In the genomic region with DNA sequence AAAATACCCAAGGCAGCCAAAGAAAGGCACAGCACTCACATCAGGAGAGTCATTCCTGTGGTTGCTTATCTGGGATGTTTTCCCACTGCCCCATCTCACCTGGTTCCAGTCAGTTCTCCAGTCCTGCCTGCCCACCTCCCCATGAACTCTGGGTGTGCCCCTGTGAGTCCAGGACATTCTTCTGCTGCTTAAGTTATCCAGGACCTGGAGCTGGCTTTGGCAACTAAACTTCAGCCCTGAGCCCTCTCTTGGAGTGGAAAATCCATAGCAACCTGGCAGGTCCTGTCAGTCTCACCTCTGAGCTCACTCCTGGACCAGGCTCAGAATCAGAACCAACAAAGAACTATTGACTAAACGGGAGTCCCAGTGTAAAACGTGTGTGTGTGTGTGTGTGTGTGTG, we compare ENCODE assay signal across 23 mouse cellular contexts.
DNase-seq lines count a peak whose midpoint lies in the region; ATAC-seq lines count a peak whose summit lies in the region.
"Had no signal": no experiment of that assay in that cellular context is flagged by ENCODE, and none has a peak within 500 bp of the region (broad histone marks: within the 10 kb centered on the region; RNA-seq: fewer than 3 reads in every experiment).

No protein-coding gene starts in this region.

- ATAC-seq in embryonic facial prominence, embryonic 12.5 days (ENCODE audit: insufficient number of reproducible peaks, insufficient read depth, low FRiP score, low TSS enrichment), result no peak
- ATAC-seq in limb, embryonic 12.5 days (ENCODE audit: insufficient number of reproducible peaks, insufficient read depth, low FRiP score, low TSS enrichment, low read depth), result no peak
- no peak for ATAC-seq in embryonic facial prominence, embryonic 15.5 days (ENCODE audit: insufficient number of reproducible peaks, low FRiP score, low TSS enrichment, low read depth)
- ATAC-seq: forebrain, embryonic 14.5 days had no signal

- peak overlapping the region; percentile 65 for H3K27ac ChIP-seq in embryonic facial prominence, embryonic 12.5 days
- H3K27ac ChIP-seq in embryonic facial prominence, embryonic 10.5 days (replicated peaks), result no peak overlapping the region
- 0 out of 2 replicates have a peak overlapping the region, but pooled peaks have one; percentile 7 for H3K27ac ChIP-seq in limb, embryonic 12.5 days
- no peak overlapping the region for H3K27ac ChIP-seq in limb, embryonic 10.5 days
- H3K27ac ChIP-seq in embryonic facial prominence, embryonic 15.5 days (replicated peaks), result peak overlapping the region; percentile 48
- H3K27ac ChIP-seq: gastrocnemius, adult 2 months; heart, adult 2 months; kidney, postnatal 0 days; liver, embryonic 13.5 days; macrophage; midbrain, embryonic 13.5 days had no signal

- no peaks in the 10 kb centered on the region for H3K36me3 ChIP-seq in embryonic facial prominence, embryonic 12.5 days
- no peaks in the 10 kb centered on the region for H3K36me3 ChIP-seq in embryonic facial prominence, embryonic 10.5 days (replicated peaks)
- H3K36me3 ChIP-seq in limb, embryonic 12.5 days, result no peaks in the 10 kb centered on the region
- no peaks in the 10 kb centered on the region for H3K36me3 ChIP-seq in limb, embryonic 10.5 days
- H3K36me3 ChIP-seq in embryonic facial prominence, embryonic 15.5 days, result no peaks in the 10 kb centered on the region
- H3K36me3 ChIP-seq: heart, embryonic 12.5 days; hindbrain, embryonic 15.5 days; liver, embryonic 13.5 days; midbrain, embryonic 13.5 days; neural tube, embryonic 13.5 days had no signal

- H3K9ac ChIP-seq in embryonic facial prominence, embryonic 12.5 days, result peak overlapping the region; percentile 24; the same call in 1 of the 2 replicates
- H3K9ac ChIP-seq in limb, embryonic 12.5 days (replicated peaks), result no peak overlapping the region
- H3K9ac ChIP-seq in embryonic facial prominence, embryonic 15.5 days, result no peak overlapping the region
- H3K9ac ChIP-seq: heart, embryonic 12.5 days; hindbrain, embryonic 15.5 days; liver, embryonic 13.5 days; midbrain, embryonic 13.5 days; neural tube, embryonic 13.5 days had no signal

- H3K4me1 ChIP-seq in embryonic facial prominence, embryonic 12.5 days, result peaks cover 22% of the 10 kb centered on the region
- peaks cover 16% of the 10 kb centered on the region for H3K4me1 ChIP-seq in embryonic facial prominence, embryonic 10.5 days
- H3K4me1 ChIP-seq in limb, embryonic 12.5 days (replicated peaks), result peaks cover 12% of the 10 kb centered on the region
- H3K4me1 ChIP-seq in limb, embryonic 10.5 days, result peaks cover 13% of the 10 kb centered on the region
- H3K4me1 ChIP-seq in embryonic facial prominence, embryonic 15.5 days, result peaks cover 38% of the 10 kb centered on the region
- H3K4me1 ChIP-seq: heart, embryonic 12.5 days; liver, embryonic 13.5 days; midbrain, embryonic 13.5 days had no signal

- no peak overlapping the region for H3K4me3 ChIP-seq in embryonic facial prominence, embryonic 12.5 days
- no peak overlapping the region for H3K4me3 ChIP-seq in embryonic facial prominence, embryonic 10.5 days
- no peak overlapping the region for H3K4me3 ChIP-seq in limb, embryonic 12.5 days (replicated peaks)
- H3K4me3 ChIP-seq in limb, embryonic 10.5 days, result no peak overlapping the region
- H3K4me3 ChIP-seq in embryonic facial prominence, embryonic 15.5 days (replicated peaks), result no peak overlapping the region
- H3K4me3 ChIP-seq: gastrocnemius, adult 2 months; heart, adult 2 months; heart, embryonic 12.5 days; hindbrain, embryonic 15.5 days; liver, embryonic 13.5 days; midbrain, embryonic 13.5 days; neural tube, embryonic 13.5 days had no signal

- no peak for DNase-seq in embryonic facial prominence, embryonic 10.5 days (ENCODE audit: low spot score)
- no peak for DNase-seq in limb, embryonic 10.5 days (ENCODE audit: low spot score)
- no peak for DNase-seq in ovary, postnatal 10 days (ENCODE audit: low spot score)
- no peak for DNase-seq in adrenal gland, postnatal 25 days
- DNase-seq: adrenal gland, postnatal 36 days; kidney, adult 18-20 months; layer of hippocampus, adult 9-11 months; liver, embryonic 13.5 days; lung, adult 2 months; thymus, adult 2 months; thymus, postnatal 4 days had no signal

- WGBS in embryonic facial prominence, embryonic 12.5 days, result 61% methylated on average over 2 of the region's 2 CpGs
- WGBS in embryonic facial prominence, embryonic 10.5 days, result 82% methylated on average over 2 of the region's 2 CpGs
- 76% methylated on average over 2 of the region's 2 CpGs for WGBS in limb, embryonic 12.5 days
- 74% methylated on average over 2 of the region's 2 CpGs for WGBS in limb, embryonic 10.5 days
- WGBS in embryonic facial prominence, embryonic 15.5 days, result 49% methylated on average over 2 of the region's 2 CpGs

- no peak overlapping the region for H3K4me2 ChIP-seq in embryonic facial prominence, embryonic 12.5 days (replicated peaks)
- H3K4me2 ChIP-seq in limb, embryonic 12.5 days, result no peak overlapping the region
- no peak overlapping the region for H3K4me2 ChIP-seq in embryonic facial prominence, embryonic 15.5 days (replicated peaks)
- H3K4me2 ChIP-seq: heart, embryonic 12.5 days; hindbrain, embryonic 15.5 days; liver, embryonic 13.5 days; midbrain, embryonic 13.5 days; neural tube, embryonic 13.5 days had no signal

- no peaks in the 10 kb centered on the region for H3K27me3 ChIP-seq in embryonic facial prominence, embryonic 12.5 days
- no peaks in the 10 kb centered on the region for H3K27me3 ChIP-seq in embryonic facial prominence, embryonic 10.5 days (replicated peaks; ENCODE audit: low read depth, poor library complexity, severe bottlenecking)
- no peaks in the 10 kb centered on the region for H3K27me3 ChIP-seq in limb, embryonic 12.5 days
- H3K27me3 ChIP-seq in limb, embryonic 10.5 days (ENCODE audit: low read depth, poor library complexity, severe bottlenecking), result no peaks in the 10 kb centered on the region
- 0 out of 2 replicates have a peak, but pooled peaks cover 4% of the 10 kb centered on the region for H3K27me3 ChIP-seq in embryonic facial prominence, embryonic 15.5 days
- H3K27me3 ChIP-seq: hindbrain, embryonic 15.5 days; liver, embryonic 13.5 days; midbrain, embryonic 13.5 days; neural tube, embryonic 13.5 days had no signal

- no peaks in the 10 kb centered on the region for H3K9me3 ChIP-seq in embryonic facial prominence, embryonic 12.5 days
- no peaks in the 10 kb centered on the region for H3K9me3 ChIP-seq in embryonic facial prominence, embryonic 10.5 days
- no peaks in the 10 kb centered on the region for H3K9me3 ChIP-seq in limb, embryonic 12.5 days
- H3K9me3 ChIP-seq in limb, embryonic 10.5 days (replicated peaks), result no peaks in the 10 kb centered on the region
- H3K9me3 ChIP-seq in embryonic facial prominence, embryonic 15.5 days (replicated peaks), result no peaks in the 10 kb centered on the region
- H3K9me3 ChIP-seq: heart, embryonic 12.5 days; hindbrain, embryonic 15.5 days; midbrain, embryonic 13.5 days; neural tube, embryonic 13.5 days had no signal

Comparison
In these comparisons a context has a peak if more than half of its experiments do, and no peak if none do; other contexts are left out.
1. H3K27ac ChIP-seq: peak in embryonic facial prominence, embryonic 12.5 days (single experiment), limb, embryonic 12.5 days (single experiment) and embryonic facial prominence, embryonic 15.5 days (single experiment); none in embryonic facial prominence, embryonic 10.5 days (single experiment) and limb, embryonic 10.5 days (single experiment).